Mouse (Mus musculus): Measurements from ENCODE around the gene Dixdc1. TPM values are rescaled to one million over a fixed set of nuclear protein-coding genes. Genes with fewer than 3 reads are reported as not detected.
A peak's percentile ranks its signal among the peaks of the same experiment; 100 is the strongest.

Dixdc1 gene
- polyA plus RNA-seq, 1 experiment, result 41.8 TPM

- peak in 1 of 2 experiments; percentile 34 for DNase-seq (ENCODE audit: extremely low spot score in 1 of 2, low spot score in 1 of 2)
These were observed 30.2 kb downstream of the Dixdc1 start for GRCm38 (mm10) chr9:50709108-50709507.

DNA sequence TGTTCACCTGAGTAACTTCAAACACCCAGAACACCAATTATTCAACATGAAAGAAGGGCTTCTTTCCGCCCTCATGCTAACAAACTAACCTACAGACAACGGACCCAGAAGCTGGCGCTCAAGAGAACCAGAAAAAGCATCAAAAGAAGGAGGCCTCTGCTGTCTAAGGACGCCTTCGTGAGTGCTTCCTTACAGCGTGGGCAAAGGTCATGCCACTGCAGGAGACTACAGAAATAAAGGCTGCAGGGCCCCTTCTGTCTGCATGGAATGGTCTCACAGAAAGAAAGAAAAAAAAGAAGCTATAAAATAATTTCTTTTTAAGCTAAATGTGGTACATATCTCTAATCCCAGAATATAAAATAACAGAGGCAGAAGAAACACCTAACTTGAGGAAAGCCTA is 34.4 kb downstream of the Dixdc1 start:
- no peak for DNase-seq (ENCODE audit: extremely low spot score in 1 of 2, low spot score in 1 of 2)

DNA sequence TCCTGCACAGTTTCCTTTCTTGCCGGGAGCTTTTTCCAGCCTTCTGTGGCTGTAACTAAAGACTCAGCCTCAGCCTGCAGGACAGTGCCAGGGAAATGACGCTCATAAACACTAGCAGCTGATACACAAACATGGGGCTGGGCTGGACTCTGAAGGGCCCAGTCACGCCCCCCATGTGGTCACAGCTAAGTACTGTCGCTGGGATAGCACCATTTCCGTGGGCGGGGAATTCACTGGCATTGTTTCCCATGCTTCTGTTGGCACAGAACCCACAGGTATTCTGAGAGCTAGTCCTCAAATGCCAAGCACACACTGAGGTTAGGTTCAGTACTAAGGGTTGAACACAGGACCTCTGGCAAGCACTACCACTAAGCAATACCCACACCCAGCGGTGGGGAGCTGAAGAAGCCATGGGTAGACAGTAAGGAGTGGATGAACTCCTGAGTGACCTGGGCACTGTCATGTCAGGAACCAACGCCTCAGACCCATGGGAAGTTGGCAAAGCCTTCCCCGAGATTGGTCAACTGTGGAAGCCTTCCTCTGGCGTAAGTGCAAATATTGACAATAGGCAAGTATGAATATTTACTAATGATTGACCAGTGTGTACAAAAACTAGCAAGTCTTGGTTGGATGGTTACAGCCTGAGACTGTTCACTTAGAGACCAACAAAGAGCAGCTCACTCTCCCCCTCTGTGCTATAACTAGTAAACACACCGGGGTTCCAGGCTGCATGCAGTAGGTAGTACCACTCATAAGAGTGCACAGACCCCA is 38.2 kb downstream of the Dixdc1 start:
- DNase-seq (ENCODE audit: extremely low spot score in 1 of 2, low spot score in 1 of 2), result peak in 1 of 2 experiments; percentile 33

DNA sequence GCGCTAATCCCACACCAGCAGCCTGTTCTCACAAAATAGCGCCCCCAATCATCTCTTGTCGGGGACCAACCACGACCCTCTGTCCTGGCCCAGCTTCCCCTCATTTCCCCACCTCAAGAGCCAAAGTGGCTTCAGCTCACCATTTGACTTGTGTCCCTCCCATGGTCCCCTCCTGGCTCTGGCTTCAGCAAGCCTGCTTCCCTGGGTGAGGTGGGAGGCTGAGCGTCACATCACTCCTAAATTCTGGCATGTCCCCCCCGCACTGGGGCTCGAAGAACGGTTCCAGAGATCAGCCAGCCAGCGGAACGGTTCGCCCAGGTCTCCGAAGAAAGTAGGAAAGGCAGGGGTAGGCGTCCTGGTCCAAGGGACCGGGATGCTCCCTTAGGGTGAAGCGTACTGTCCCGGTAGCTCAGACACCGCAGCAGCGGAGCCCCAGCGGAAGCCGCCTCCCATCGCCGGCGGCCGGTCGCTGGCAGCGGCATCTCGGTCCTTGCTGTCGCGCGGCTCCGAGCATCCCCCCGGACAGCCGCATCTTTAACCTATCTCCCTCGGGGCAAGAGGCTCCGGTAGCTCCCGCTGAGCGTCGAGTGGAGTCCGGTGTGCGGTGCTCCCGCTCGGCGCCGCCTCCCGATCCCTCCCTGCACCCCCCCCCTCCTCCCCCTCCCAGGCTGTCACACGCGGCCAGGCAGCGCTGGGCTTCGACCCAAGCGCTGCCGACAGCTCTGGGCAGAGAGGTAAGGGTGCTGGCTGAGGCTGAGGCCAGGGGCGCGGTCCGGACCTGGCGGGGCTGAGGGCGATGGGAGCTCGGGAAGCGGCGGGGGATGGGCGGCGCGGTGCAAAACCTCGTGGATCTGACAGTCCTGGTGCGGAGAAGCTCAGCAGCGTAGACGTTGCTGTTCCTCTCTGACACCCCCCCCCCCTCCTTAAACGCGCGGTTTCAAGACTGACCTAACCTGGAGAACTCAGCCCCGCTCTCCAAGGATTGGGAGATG is 40.6 kb downstream of the Dixdc1 start:
- peak in 1 of 2 experiments; percentile 51 for DNase-seq (ENCODE audit: extremely low spot score in 1 of 2, low spot score in 1 of 2)

DNA sequence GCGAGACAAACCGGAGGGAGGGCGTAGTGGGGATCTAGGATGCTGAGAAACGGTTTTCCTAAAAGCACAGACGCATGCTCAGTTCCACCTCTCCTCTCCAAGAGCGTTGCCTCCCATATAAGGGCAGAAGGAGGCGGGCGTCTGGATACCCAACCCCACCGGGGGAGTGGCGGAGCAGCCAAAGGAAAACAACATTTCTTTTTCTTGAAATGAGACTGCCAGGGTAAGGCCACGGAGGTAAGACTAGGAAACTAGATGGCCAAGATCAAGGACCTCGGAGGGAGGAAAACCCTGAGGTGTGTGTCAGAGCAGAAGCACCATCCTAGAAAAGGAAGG is 41.6 kb downstream of the Dixdc1 start:
- DNase-seq (ENCODE audit: extremely low spot score in 1 of 2, low spot score in 1 of 2), result peak; percentile 77 to 91

DNA sequence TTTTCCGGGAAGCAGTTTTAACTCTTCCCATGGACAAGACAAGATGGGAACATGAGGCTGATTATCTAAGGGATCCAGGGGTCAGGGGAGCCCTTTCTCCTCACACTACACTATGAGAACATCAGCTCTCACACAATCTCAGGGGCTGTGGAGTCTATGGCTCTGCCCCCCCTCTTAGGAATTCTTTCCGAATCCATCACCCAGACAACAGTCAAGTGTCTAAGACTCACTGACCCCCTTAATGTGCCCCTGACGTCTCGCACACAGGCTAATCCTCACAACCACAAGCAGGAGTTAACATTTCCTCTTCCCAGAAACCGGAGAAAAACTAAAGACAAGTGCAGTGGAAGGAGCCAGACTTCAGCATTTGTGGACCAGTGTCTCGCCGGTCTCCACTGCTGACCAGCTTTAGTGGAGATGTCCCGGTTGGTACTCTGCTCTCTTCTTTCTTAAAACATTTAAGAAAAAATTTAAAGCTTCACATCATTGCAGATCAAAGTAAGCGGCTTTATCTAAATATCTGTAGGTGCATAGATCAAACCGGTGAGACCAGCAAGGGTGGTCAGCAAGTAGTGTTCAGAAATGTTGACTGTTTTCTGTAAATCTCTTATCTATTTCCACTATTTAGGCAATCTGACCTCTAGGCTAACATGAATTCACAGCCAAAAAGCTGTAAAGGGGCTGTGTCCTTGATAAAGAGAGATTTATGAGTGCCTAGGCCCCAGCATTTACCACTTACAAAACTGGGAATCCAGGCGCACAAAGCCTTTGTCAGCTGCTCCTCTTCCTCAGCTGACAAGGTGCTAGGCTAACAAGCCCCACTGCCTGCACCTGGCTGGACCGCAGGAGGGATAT is 42.2 kb downstream of the Dixdc1 start:
- DNase-seq (ENCODE audit: extremely low spot score in 1 of 2, low spot score in 1 of 2), result no peak

DNA sequence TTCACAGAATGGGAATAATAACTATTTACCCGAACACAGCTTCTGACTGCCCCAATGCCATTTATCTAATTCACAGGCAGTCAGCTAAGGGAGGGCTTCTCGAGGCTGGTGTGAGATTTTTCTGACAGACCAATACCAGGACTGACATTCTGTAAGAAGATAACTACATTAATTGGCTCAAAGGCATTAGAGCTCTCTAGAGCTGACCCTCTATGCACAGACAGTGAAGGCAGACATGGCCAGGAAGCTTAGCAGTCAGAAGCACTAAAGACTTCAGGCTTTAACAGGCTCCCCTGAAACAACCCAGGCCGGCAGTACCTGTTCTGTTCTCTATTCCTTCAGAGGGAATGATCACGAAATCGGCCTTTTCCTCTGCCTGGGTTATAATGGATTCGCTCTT is 44.2 kb downstream of the Dixdc1 start:
- DNase-seq (ENCODE audit: extremely low spot score in 1 of 2, low spot score in 1 of 2), result no peak

DNA sequence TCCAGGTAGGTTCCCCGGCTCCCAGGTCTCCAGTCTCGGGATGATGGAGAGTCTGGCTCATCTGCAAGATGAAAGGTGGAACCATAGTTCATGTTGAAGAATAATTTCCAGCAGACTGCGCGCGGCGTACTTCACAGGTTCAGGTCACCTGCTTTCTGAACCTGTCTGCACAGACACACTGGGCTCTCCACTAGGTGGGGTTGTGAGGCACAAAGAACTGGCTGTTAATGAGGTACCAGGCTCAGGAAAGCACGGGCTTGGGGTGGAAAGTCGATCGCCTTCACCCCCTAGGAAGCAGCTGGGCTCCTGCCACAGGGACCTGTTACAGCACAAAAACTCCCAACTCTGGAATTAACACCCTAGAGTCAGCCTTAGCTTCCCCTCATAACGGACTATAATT is 45.7 kb downstream of the Dixdc1 start:
- DNase-seq (ENCODE audit: extremely low spot score in 1 of 2, low spot score in 1 of 2), result peak in 1 of 2 experiments; percentile 65

- no peak for DNase-seq (ENCODE audit: extremely low spot score in 1 of 2, low spot score in 1 of 2)
These were observed 46.4 kb downstream of the Dixdc1 start for GRCm38 (mm10) chr9:50692626-50693580.

- DNase-seq (ENCODE audit: extremely low spot score in 1 of 2, low spot score in 1 of 2), result no peak
These were observed 52.3 kb downstream of the Dixdc1 start for GRCm38 (mm10) chr9:50686866-50687652.

DNA sequence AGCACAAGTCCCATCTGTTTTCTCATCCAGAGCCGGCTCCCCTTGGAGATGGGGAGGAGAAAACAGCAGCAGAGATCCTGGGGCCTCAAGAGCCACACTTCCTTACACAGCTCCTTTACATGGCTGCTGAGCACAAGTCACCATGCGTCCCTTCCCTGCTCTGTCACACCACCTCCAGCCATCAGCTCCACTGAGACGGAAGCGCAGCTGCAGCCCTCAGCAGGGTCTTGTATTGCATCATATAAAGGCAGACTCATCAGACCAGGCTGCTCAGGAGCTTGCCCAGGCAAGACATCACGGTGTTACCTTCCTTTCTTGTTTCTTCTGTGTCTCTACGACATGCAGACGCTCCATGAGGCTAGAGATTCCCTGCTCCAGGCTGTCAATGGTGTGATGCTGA is 57.6 kb downstream of the Dixdc1 start:
- no peak for DNase-seq (ENCODE audit: extremely low spot score in 1 of 2, low spot score in 1 of 2)

DNA sequence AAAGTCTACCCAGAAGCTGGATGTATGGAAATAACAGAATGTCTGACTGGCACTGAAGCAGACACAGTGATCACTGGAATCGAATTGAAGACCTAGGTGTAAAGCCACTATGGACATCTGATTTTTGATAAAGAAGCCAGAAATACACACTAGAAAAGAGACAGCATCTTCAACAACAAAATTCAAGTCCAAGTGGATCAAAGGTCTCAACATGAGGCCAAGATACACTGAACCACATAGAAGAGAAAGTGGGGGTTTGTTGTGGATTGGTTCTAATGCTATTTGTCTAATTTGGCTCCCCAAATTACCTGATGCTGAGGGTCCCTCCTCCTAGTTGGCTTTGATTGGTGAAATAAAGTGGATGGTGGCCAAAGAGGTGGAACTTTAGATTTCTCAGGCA is 59.9 kb downstream of the Dixdc1 start:
- DNase-seq (ENCODE audit: extremely low spot score in 1 of 2, low spot score in 1 of 2), result no peak

GRCm38 (mm10) chr9:50674771-50675170 is 64.5 kb downstream of the Dixdc1 start:
- no peak for DNase-seq (ENCODE audit: extremely low spot score in 1 of 2, low spot score in 1 of 2)

DNA sequence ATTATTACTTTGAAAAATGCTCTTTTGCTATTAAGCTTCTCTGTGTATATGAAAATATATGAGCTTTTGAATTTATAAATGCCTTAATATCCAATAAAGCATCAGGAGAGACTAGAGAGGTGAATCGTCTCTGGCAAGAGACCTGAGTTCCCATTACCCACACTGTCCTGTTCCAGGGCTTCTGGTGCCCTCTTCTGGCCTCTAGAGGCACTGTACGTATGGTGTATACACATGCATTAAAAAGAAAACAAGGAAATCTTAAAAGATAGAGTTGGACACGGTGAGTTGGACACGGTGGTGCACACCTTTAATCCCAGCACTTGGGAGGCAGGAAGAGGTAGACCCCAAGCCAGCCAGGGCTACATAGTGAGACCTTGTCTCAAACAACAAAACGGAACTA is 68.6 kb downstream of the Dixdc1 start:
- peak in 1 of 2 experiments; percentile 69 for DNase-seq (ENCODE audit: extremely low spot score in 1 of 2, low spot score in 1 of 2)

- DNase-seq (ENCODE audit: extremely low spot score in 1 of 2, low spot score in 1 of 2), result no peak
These were observed 71.5 kb downstream of the Dixdc1 start for GRCm38 (mm10) chr9:50667579-50668498.

DNA sequence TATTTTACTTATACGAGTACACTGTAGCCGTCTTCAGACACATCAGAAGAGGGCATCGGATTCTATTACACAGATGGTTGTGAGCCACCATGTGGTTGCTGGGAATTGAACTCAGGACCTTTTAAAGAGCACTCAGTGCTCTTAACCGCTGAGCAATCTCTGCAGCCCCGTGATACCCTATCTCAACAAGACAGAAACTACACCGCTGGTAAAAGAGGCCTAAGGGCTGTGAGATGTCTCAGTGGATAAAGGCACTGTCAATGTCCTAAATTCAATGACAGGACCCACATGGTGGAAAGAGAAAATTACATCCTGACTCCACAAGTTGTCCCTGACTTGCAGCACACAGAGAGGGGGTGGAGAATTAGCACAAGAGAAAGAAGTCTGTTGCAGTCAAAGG is 72.9 kb downstream of the Dixdc1 start:
- DNase-seq (ENCODE audit: extremely low spot score in 1 of 2, low spot score in 1 of 2), result no peak

- DNase-seq (ENCODE audit: extremely low spot score in 1 of 2, low spot score in 1 of 2), result no peak
These were observed 74.5 kb downstream of the Dixdc1 start for GRCm38 (mm10) chr9:50664826-50665225.

DNA sequence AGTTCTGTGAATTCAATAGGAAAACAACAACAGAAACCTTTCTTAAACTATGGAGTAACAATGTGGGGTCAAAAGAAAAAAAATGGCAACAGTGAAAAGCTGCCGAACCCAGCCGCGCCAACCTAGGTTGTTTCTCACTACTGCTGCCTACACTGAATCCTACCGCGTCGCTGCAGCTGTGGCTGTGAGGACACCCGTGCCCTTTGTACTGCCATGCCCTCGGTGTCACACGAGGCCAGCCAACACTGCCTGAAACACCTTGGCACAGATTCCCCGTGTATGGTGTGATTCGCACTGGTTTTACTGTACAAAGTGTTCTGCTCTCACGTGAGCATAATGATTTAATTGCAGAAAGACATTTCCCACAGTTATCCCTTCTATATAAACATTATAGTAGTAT is 78.9 kb downstream of the Dixdc1 start:
- DNase-seq (ENCODE audit: extremely low spot score in 1 of 2, low spot score in 1 of 2), result peak in 1 of 2 experiments; percentile 22
